Mouse (Mus musculus) heart, embryonic 10.5 days (tissue): ENCODE data around the gene Myt1l. TPM values are rescaled to one million over a fixed set of nuclear protein-coding genes. Genes with fewer than 3 reads are reported as not detected.

Experiments
- DNase-seq: peaks from one replicate; pipeline ENCODE4 v3.0.0-alpha.2; 2017; ENCODE audit warnings: low spot score
- H3K27ac ChIP-seq: fragments of 300-500 bp; sonication (generic); 2 replicates; pipeline ENCODE4 v1.5.1; 2016; ENCODE audit warnings: mild to moderate bottlenecking
- H3K27me3 ChIP-seq: fragments of 300-500 bp; sonication (generic); 2 replicates; pipeline ENCODE4 v1.6.1; 2016; ENCODE audit warnings: mild to moderate bottlenecking; ENCODE audit not compliant: poor library complexity, insufficient read depth, severe bottlenecking
- H3K36me3 ChIP-seq: fragments of 300-500 bp; sonication (generic); 2 replicates; pipeline ENCODE4 v1.6.1; 2016; ENCODE audit warnings: mild to moderate bottlenecking, moderate library complexity
- H3K4me1 ChIP-seq: fragments of 300-500 bp; sonication (generic); 2 replicates; pipeline ENCODE4 v1.6.1; 2016; ENCODE audit warnings: mild to moderate bottlenecking
- H3K4me3 ChIP-seq: fragments of 300-500 bp; sonication (generic); 2 replicates; pipeline ENCODE4 v1.5.1; 2016; ENCODE audit warnings: mild to moderate bottlenecking, moderate library complexity
- H3K9me3 ChIP-seq: fragments of 300-500 bp; sonication (generic); 2 replicates; pipeline ENCODE4 v1.6.1; 2016; ENCODE audit warnings: mild to moderate bottlenecking, moderate library complexity
- whole genome bisulfite sequencing: fragments of 180-500 bp; shearing (Covaris S2); methylation state at CpG from one replicate; pipeline ENCODE4 v1.1.7; 2016; 5-methylcytosine and 5-hydroxymethylcytosine counted together
- polyA plus RNA-seq: library from polyadenylated mRNA; unstranded; fragments of >200 nt; fragmentation: Nextera tagmentation; extraction: Ambion mirVana; gene quantifications from 2 replicates; pipeline ENCODE4 v1.2.1, GENCODE M21; 2016

The Myt1l gene
- polyA plus RNA-seq, 1 experiment from 2014 or later, result not detected

GRCm38 (mm10) chr12:29644091-29644490 lies 115.9 kb downstream of the Myt1l start:
- DNase-seq, result no peak
- Histone ChIP-seq H3K27ac (no peak overlapping the region), H3K4me1 (peaks cover 6% of the 10 kb centered on the region; the same call in 1 of the 2 replicates), H3K36me3 (no peaks in the 10 kb centered on the region), H3K27me3 (no peaks in the 10 kb centered on the region), H3K4me3 (no peak overlapping the region), H3K9me3 (no peaks in the 10 kb centered on the region)
- WGBS, result 75% methylated on average over 4 of the region's 4 CpGs

DNA sequence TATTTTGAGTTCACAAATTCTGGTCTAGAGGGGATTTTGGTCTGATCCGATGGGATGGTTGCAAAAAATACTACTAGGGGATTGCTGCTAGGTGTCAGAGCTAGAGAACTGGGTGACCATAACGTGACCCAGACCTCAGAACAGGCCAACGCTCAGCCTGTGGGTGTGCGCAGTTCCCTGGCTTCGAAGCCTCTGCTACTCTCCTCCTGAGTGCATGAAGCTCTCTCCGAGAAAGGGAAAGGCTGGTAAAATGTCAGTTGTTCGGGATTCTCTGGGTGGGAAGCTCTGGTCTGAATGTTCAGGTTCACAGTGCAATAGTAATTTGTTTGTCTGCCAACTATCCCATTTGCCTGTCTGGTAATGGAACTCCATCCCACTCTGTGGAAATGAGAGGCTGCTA lies 116.5 kb downstream of the Myt1l start:
- no peak overlapping the region for H3K4me3 ChIP-seq
- peaks cover 6% of the 10 kb centered on the region for H3K4me1 ChIP-seq
- H3K27ac ChIP-seq, result no peak overlapping the region
- no peaks in the 10 kb centered on the region for H3K36me3 ChIP-seq
- 84% methylated on average over 7 of the region's 7 CpGs for WGBS
- no peak for DNase-seq
- no peaks in the 10 kb centered on the region for H3K27me3 ChIP-seq
- H3K9me3 ChIP-seq, result no peaks in the 10 kb centered on the region

GRCm38 (mm10) chr12:29649510-29650152 lies 121.4 kb downstream of the Myt1l start:
- Histone ChIP-seq H3K4me1 (peaks cover 6% of the 10 kb centered on the region), H3K27me3 (no peaks in the 10 kb centered on the region), H3K4me3 (no peak overlapping the region), H3K27ac (no peak overlapping the region), H3K9me3 (no peaks in the 10 kb centered on the region), H3K36me3 (no peaks in the 10 kb centered on the region)
- DNase-seq, result no peak
- 61% methylated on average over 10 of the region's 10 CpGs for WGBS

GRCm38 (mm10) chr12:29652516-29652915 lies 124.3 kb downstream of the Myt1l start:
- no peak for DNase-seq
- Histone ChIP-seq H3K4me3 (no peak overlapping the region), H3K9me3 (no peaks in the 10 kb centered on the region), H3K27me3 (no peaks in the 10 kb centered on the region), H3K4me1 (peaks cover 11% of the 10 kb centered on the region), H3K27ac (no peak overlapping the region), H3K36me3 (no peaks in the 10 kb centered on the region)
- WGBS, result 51% methylated on average over 5 of the region's 5 CpGs

DNA sequence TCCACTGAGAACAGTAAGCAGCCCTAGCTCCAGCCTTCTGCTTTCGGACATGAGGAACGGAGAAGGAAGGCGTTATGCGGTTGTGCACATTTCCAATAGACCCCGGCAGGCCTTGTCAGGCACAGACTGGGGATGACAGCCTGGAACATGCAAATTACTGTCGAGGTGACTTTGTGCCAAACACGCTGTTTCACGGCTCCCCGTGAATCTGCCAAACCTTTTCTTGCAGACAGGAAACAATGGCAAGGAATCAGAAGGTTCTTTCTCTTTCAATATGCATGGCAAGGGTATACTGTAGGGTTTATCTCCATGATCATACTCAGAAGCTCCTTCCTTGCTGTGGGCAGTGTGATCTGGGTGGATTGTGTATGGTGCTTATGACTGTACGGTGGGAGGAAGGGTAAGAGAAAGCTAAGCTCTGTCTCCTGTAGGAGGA lies 127.0 kb downstream of the Myt1l start:
- H3K27me3 ChIP-seq, result peaks cover 15% of the 10 kb centered on the region
- 90% methylated on average over 10 of the region's 10 CpGs for WGBS
- no peaks in the 10 kb centered on the region for H3K9me3 ChIP-seq
- H3K27ac ChIP-seq, result no peak overlapping the region
- H3K4me1 ChIP-seq, result peaks cover 10% of the 10 kb centered on the region
- no peak overlapping the region for H3K4me3 ChIP-seq
- no peaks in the 10 kb centered on the region for H3K36me3 ChIP-seq
- no peak for DNase-seq

DNA sequence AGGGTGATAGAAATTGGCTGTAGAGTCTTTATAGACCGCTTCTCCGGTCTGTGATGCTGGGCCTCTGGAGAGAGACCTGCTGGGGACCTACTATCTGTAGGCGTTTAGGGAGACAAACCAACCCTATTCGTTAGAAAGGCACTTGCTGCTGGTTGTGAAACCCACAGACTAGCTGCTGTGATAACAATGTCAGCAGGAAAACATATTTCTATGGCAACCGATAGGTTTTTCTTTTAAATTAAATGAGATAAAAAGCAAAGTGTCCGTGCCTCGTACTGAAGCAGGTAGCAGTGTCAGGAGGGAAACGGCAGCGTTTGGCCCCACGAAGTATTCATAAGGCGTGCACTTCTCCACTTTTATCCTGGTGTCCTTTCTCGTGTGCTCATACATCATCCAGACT lies 127.5 kb downstream of the Myt1l start:
- Histone ChIP-seq H3K27me3 (peaks cover 15% of the 10 kb centered on the region), H3K4me1 (peaks cover 10% of the 10 kb centered on the region), H3K27ac (no peak overlapping the region), H3K4me3 (no peak overlapping the region), H3K9me3 (no peaks in the 10 kb centered on the region), H3K36me3 (no peaks in the 10 kb centered on the region)
- no peak for DNase-seq
- WGBS, result 49% methylated on average over 12 of the region's 12 CpGs

- peaks cover 10% of the 10 kb centered on the region for H3K4me1 ChIP-seq
- H3K27ac ChIP-seq, result no peak overlapping the region
- 59% methylated on average over 3 of the region's 3 CpGs for WGBS
- no peak for DNase-seq
- no peaks in the 10 kb centered on the region for H3K9me3 ChIP-seq
- H3K27me3 ChIP-seq, result peaks cover 23% of the 10 kb centered on the region
- H3K36me3 ChIP-seq, result no peaks in the 10 kb centered on the region
- no peak overlapping the region for H3K4me3 ChIP-seq
These were observed 128.9 kb downstream of the Myt1l start for GRCm38 (mm10) chr12:29657061-29657460.

DNA sequence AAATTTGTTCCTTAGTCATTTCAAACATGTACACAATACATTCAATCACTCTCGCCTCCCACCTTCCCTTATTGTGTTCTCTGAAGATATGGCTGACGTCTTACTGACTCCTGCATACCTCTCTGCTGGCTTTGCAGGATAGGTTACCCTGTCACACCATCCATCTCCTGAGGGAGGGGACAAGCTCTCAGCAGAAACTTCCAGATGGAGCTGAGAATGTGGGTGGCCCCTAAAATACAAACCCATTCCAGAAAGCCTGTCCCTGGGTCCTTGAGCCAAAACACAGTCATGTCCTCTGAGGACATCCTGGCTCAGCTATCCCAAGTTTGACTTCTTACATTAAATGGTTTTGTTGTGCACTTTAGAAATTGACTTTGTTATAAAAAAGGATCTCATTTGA lies 129.7 kb downstream of the Myt1l start:
- WGBS, result 66% methylated on average over 2 of the region's 2 CpGs
- no peak overlapping the region for H3K4me3 ChIP-seq
- H3K27me3 ChIP-seq, result peaks cover 23% of the 10 kb centered on the region
- no peaks in the 10 kb centered on the region for H3K36me3 ChIP-seq
- H3K9me3 ChIP-seq, result no peaks in the 10 kb centered on the region
- peaks cover 10% of the 10 kb centered on the region for H3K4me1 ChIP-seq
- DNase-seq, result no peak
- H3K27ac ChIP-seq, result no peak overlapping the region

DNA sequence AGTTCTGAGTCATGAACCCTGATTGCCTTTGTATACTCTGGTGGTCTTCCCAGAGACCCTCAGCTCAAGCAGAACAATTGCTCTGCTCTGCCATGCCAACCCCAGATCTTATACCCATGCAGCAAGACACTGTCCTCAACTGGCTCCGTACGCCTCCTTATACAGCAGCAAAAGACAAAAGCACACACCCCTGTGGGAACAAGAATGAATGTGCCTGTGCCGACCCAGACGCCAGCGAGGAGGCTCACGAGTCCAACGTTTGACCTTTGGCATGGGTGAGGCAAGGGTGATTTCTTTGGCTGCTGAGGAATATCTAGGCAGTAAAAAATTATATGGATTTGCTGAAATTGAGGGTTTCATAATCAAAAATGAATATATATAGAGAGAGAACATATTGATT lies 143.8 kb downstream of the Myt1l start:
- Histone ChIP-seq H3K4me1 (no peaks in the 10 kb centered on the region), H3K9me3 (no peaks in the 10 kb centered on the region), H3K4me3 (no peak overlapping the region), H3K36me3 (no peaks in the 10 kb centered on the region), H3K27me3 (peaks cover 9% of the 10 kb centered on the region), H3K27ac (no peak overlapping the region)
- WGBS, result 93% methylated on average over 7 of the region's 7 CpGs
- no peak for DNase-seq

GRCm38 (mm10) chr12:29675594-29676362 lies 147.6 kb downstream of the Myt1l start:
- Histone ChIP-seq H3K9me3 (no peaks in the 10 kb centered on the region), H3K4me1 (no peaks in the 10 kb centered on the region), H3K27ac (no peak overlapping the region), H3K36me3 (no peaks in the 10 kb centered on the region), H3K27me3 (peaks cover 9% of the 10 kb centered on the region), H3K4me3 (no peak overlapping the region)
- 38% methylated on average over 14 of the region's 14 CpGs for WGBS
- DNase-seq, result no peak

- H3K27me3 ChIP-seq, result no peaks in the 10 kb centered on the region
- WGBS, result 57% methylated on average over 8 of the region's 8 CpGs
- no peak for DNase-seq
- no peak overlapping the region for H3K27ac ChIP-seq
- no peaks in the 10 kb centered on the region for H3K36me3 ChIP-seq
- H3K9me3 ChIP-seq, result no peaks in the 10 kb centered on the region
- H3K4me1 ChIP-seq, result 0 out of 2 replicates have a peak, but pooled peaks cover 3% of the 10 kb centered on the region
- H3K4me3 ChIP-seq, result no peak overlapping the region
These were observed 154.2 kb downstream of the Myt1l start for GRCm38 (mm10) chr12:29682384-29682783.

GRCm38 (mm10) chr12:29682946-29683345 lies 154.8 kb downstream of the Myt1l start:
- H3K27ac ChIP-seq, result no peak overlapping the region
- WGBS, result 82% methylated on average over 8 of the region's 8 CpGs

GRCm38 (mm10) chr12:29686241-29686640 lies 158.1 kb downstream of the Myt1l start:
- Histone ChIP-seq H3K4me3 (no peak overlapping the region), H3K27ac (peak overlapping the region; percentile 16; the same call in 1 of the 2 replicates), H3K9me3 (no peaks in the 10 kb centered on the region), H3K36me3 (no peaks in the 10 kb centered on the region), H3K27me3 (no peaks in the 10 kb centered on the region), H3K4me1 (0 out of 2 replicates have a peak, but pooled peaks cover 3% of the 10 kb centered on the region)
- WGBS, result 35% methylated on average over 8 of the region's 8 CpGs
- DNase-seq, result peak; percentile 78

More at GRCm38 (mm10) chr12:29682946-29683345, 154.8 kb downstream of the Myt1l start:
- H3K4me3 ChIP-seq, result no peak overlapping the region
- no peaks in the 10 kb centered on the region for H3K9me3 ChIP-seq
- 0 out of 2 replicates have a peak, but pooled peaks cover 3% of the 10 kb centered on the region for H3K4me1 ChIP-seq
- H3K36me3 ChIP-seq, result no peaks in the 10 kb centered on the region
- no peak for DNase-seq
- H3K27me3 ChIP-seq, result no peaks in the 10 kb centered on the region
